Mouse (Mus musculus) fibroblast of lung, adult 2 months (primary cell): Measurements from ENCODE around the gene Ust.

ENCODE experiments used
- DNase-seq: peaks from one replicate; pipeline ENCODE4 v3.0.0-alpha.2; 2011; ENCODE audit warnings: low read depth

Ust gene

GRCm38 (mm10) chr10:8498951-8499891, 19.4 kb downstream of the Ust start:
- DNase-seq: no peak

GRCm38 (mm10) chr10:8495543-8496141, 23.0 kb downstream of the Ust start:
- DNase-seq: no peak

- DNase-seq: no peak
Observed at GRCm38 (mm10) chr10:8491909-8492591, 26.6 kb downstream of the Ust start.

- DNase-seq: no peak
Observed at GRCm38 (mm10) chr10:8487388-8487787, 31.2 kb downstream of the Ust start.

- no peak for DNase-seq
Observed at GRCm38 (mm10) chr10:8484487-8484886, 34.1 kb downstream of the Ust start.

GRCm38 (mm10) chr10:8482779-8483178, 35.8 kb downstream of the Ust start:
- DNase-seq: no peak

GRCm38 (mm10) chr10:8479779-8480178, 38.8 kb downstream of the Ust start:
- DNase-seq: no peak

GRCm38 (mm10) chr10:8477936-8478335, 40.7 kb downstream of the Ust start:
- DNase-seq: no peak

- no peak for DNase-seq
Observed at GRCm38 (mm10) chr10:8471995-8472394, 46.6 kb downstream of the Ust start.

GRCm38 (mm10) chr10:8471012-8471411, 47.6 kb downstream of the Ust start:
- no peak for DNase-seq

GRCm38 (mm10) chr10:8469516-8469915, 49.1 kb downstream of the Ust start:
- DNase-seq: no peak

- DNase-seq: peak; percentile 65
Observed at GRCm38 (mm10) chr10:8468651-8469386, 49.8 kb downstream of the Ust start.

GRCm38 (mm10) chr10:8465918-8466317, 52.7 kb downstream of the Ust start:
- DNase-seq: peak; percentile 74

- no peak for DNase-seq
Observed at GRCm38 (mm10) chr10:8465216-8465615, 53.4 kb downstream of the Ust start.

GRCm38 (mm10) chr10:8461372-8461771, 57.3 kb downstream of the Ust start:
- no peak for DNase-seq

- no peak for DNase-seq
Observed at GRCm38 (mm10) chr10:8454711-8455110, 63.9 kb downstream of the Ust start.

- no peak for DNase-seq
Observed at GRCm38 (mm10) chr10:8447681-8448080, 70.9 kb downstream of the Ust start.

- no peak for DNase-seq
Observed at GRCm38 (mm10) chr10:8446972-8447371, 71.7 kb downstream of the Ust start.

- no peak for DNase-seq
Observed at GRCm38 (mm10) chr10:8444052-8444451, 74.6 kb downstream of the Ust start.

GRCm38 (mm10) chr10:8431857-8432256, 86.8 kb downstream of the Ust start:
- peak; percentile 88 for DNase-seq

- no peak for DNase-seq
Observed at GRCm38 (mm10) chr10:8428787-8429778, 89.5 kb downstream of the Ust start.
